9 mouse cellular contexts compared by ENCODE assay signal in the genomic region with DNA sequence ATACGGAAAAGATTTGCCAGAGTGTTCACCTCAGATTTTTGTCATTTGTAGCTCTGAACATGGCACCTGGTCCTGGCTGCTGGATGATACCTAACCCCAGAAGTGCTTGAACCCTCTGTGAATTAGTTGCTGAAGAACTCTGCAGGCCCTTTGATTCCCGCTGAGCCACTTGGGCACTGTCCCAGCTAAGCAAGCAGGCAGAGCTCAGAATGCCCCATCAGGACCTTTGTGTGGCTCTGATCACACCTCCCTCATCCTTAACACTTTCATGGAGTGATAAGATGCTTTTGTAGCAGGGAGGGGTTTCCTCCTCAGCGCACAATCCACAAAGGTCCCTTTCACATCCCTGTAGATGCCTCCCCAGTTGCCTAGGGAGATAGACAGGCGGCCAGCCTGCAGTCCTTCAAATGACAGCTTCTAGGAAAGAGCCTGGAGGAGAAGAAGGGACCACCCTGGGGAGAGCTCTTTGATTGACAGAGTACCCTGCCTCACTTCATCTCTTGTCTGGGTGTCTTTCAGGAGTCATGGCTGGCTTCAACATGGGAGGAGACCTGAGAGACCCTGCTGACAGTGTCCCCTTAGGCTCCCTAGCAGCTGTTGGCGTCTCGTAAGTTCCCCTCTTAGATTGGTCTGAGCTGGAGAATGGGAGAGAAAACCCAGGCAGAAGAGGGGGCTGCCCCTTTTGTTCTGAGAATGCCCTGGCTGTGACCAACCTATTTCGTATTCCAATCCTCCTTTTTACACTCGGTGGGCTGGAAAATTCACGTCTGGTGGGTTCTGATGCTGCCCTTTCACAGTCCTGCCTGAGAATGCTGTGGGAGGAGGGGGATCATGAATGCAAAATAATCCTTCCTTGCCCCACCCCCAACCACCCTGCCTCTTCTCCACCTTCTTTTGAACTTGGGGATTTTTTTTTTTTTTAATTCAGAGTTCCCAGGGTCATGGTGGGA.
DNase-seq lines count a peak whose midpoint lies in the region; ATAC-seq lines count a peak whose summit lies in the region.
"Had no signal": no experiment of that assay in that cellular context is flagged by ENCODE, and none has a peak within 500 bp of the region (broad histone marks: within the 10 kb centered on the region; RNA-seq: fewer than 3 reads in every experiment).

No protein-coding gene starts in this region.

- H3K4me2 ChIP-seq in heart, embryonic 11.5 days = peak overlapping the region; percentile 8; the same call in 1 of the 2 replicates
- peak overlapping the region; percentile 6; the same call in 1 of the 2 replicates for H3K4me2 ChIP-seq in hindbrain, embryonic 12.5 days (replicated peaks)
- peak overlapping the region; percentile 18; the same call in 1 of the 2 replicates for H3K4me2 ChIP-seq in neural tube, embryonic 12.5 days (replicated peaks)

- H3K27ac ChIP-seq in heart, embryonic 11.5 days (ENCODE audit: low read depth, low read length) = peak overlapping the region; percentile 42
- peak overlapping the region; percentile 72 for H3K27ac ChIP-seq in hindbrain, embryonic 12.5 days
- H3K27ac ChIP-seq in neural tube, embryonic 12.5 days = peak overlapping the region; percentile 57; the same call in 1 of the 2 replicates

- no peak overlapping the region for H3K4me3 ChIP-seq in heart, embryonic 11.5 days (ENCODE audit: low read depth, low read length)
- no peak overlapping the region for H3K4me3 ChIP-seq in hindbrain, embryonic 12.5 days
- H3K4me3 ChIP-seq in neural tube, embryonic 12.5 days = no peak overlapping the region

- intact Hi-C loops in heart, postnatal 14 days (cut with DNase I) = loop anchor here (2.0 to 5.0 kb wide), 2 partner anchors 25 to 66 kb away; no protein-coding TSS in a partner anchor

- H3K9me3 ChIP-seq in heart, embryonic 11.5 days (replicated peaks; ENCODE audit: control insufficient read depth, low read length) = 0 out of 2 replicates have a peak, but pooled peaks cover 3% of the 10 kb centered on the region
- no peaks in the 10 kb centered on the region for H3K9me3 ChIP-seq in hindbrain, embryonic 12.5 days (replicated peaks)
- peaks cover 3% of the 10 kb centered on the region; the same call in 1 of the 2 replicates for H3K9me3 ChIP-seq in neural tube, embryonic 12.5 days

- ATAC-seq in heart, embryonic 11.5 days (replicated peaks; ENCODE audit: insufficient number of reproducible peaks, low FRiP score, low TSS enrichment) = peak; percentile 37; the same call in 1 of the 2 replicates
- ATAC-seq in hindbrain, embryonic 12.5 days (ENCODE audit: low FRiP score) = peak; percentile 96
- peak; percentile 93 for ATAC-seq in neural tube, embryonic 12.5 days (ENCODE audit: low FRiP score, low read depth)

- H3K36me3 ChIP-seq in heart, embryonic 11.5 days (ENCODE audit: control insufficient read depth, insufficient read depth, low read length) = no peaks in the 10 kb centered on the region
- H3K36me3 ChIP-seq in hindbrain, embryonic 12.5 days = no peaks in the 10 kb centered on the region
- H3K36me3 ChIP-seq in neural tube, embryonic 12.5 days = no peaks in the 10 kb centered on the region

- peaks cover 20% of the 10 kb centered on the region for H3K4me1 ChIP-seq in heart, embryonic 11.5 days (ENCODE audit: control insufficient read depth, insufficient read depth, low read length)
- H3K4me1 ChIP-seq in hindbrain, embryonic 12.5 days = peaks cover 26% of the 10 kb centered on the region
- peaks cover 8% of the 10 kb centered on the region for H3K4me1 ChIP-seq in neural tube, embryonic 12.5 days

- DNase-seq in heart, postnatal 14 days = no peak
- peak; percentile 78 for DNase-seq in embryo, embryonic 10 days (ENCODE audit: low spot score)
- no peak for DNase-seq in layer of hippocampus, adult 18-20 months (ENCODE audit: low spot score in 2 of 2)
- no peak for DNase-seq in urinary bladder, adult 2 months (ENCODE audit: low spot score)
- no peak for DNase-seq in spleen, postnatal 4 days (ENCODE audit: low spot score in 2 of 2)
- DNase-seq: kidney, postnatal 25 days had no signal

- WGBS in heart, embryonic 11.5 days (ENCODE audit: insufficient replicate concordance) = 19% methylated on average over 9 of the region's 9 CpGs
- 11% methylated on average over 9 of the region's 9 CpGs for WGBS in hindbrain, embryonic 12.5 days
- 22% methylated on average over 9 of the region's 9 CpGs for WGBS in neural tube, embryonic 12.5 days

- no peak overlapping the region for H3K9ac ChIP-seq in heart, embryonic 11.5 days (ENCODE audit: low read depth, low read length)
- no peak overlapping the region for H3K9ac ChIP-seq in hindbrain, embryonic 12.5 days
- no peak overlapping the region; the same call in 1 of the 2 replicates for H3K9ac ChIP-seq in neural tube, embryonic 12.5 days

- H3K27me3 ChIP-seq in heart, embryonic 11.5 days (ENCODE audit: control insufficient read depth, insufficient read depth, low read length) = no peaks in the 10 kb centered on the region
- no peaks in the 10 kb centered on the region; the same call in 1 of the 2 replicates for H3K27me3 ChIP-seq in hindbrain, embryonic 12.5 days
- no peaks in the 10 kb centered on the region for H3K27me3 ChIP-seq in neural tube, embryonic 12.5 days (replicated peaks)

Comparison
In these comparisons a context has a peak if more than half of its experiments do, and no peak if none do; other contexts are left out.
1. ATAC-seq: peak in every context shown above with its lines; median percentile 96 in hindbrain, embryonic 12.5 days; 93 in neural tube, embryonic 12.5 days; 37 in heart, embryonic 11.5 days.